Mouse (Mus musculus) heart, postnatal 0 days (tissue): Measurements from ENCODE around the gene Rec8.

Experiments
- CTCF ChIP-seq: IDR thresholded peaks from 2 replicates; pipeline ENCODE4 v1.5.1; 2016; ENCODE audit warnings: antibody characterized with exemption, control low read depth, low read depth
- EP300 ChIP-seq: IDR thresholded peaks from 2 replicates; pipeline ENCODE4 v1.6.1; 2016; ENCODE audit warnings: antibody characterized with exemption, low read depth

- TF ChIP-seq CTCF (peak; percentile 68), EP300 (no peak)
Measured at GRCm38 (mm10) chr14:55629312-55629711, 11.5 kb downstream of the Rec8 start.
